Mouse (Mus musculus) bone marrow, adult 2 months (tissue): ENCODE measurements around the gene Capg.

Experiments
- CTCF ChIP-seq: fragments of 200-500 bp; IDR thresholded peaks from 2 replicates; pipeline ENCODE4 v1.5.1; 2011; ENCODE audit warnings: low read length, control low read depth; ENCODE audit not compliant: control insufficient read depth, insufficient read depth
- POLR2A ChIP-seq: fragments of 200-500 bp; IDR thresholded peaks from 2 replicates; pipeline ENCODE4 v1.6.1; 2011; ENCODE audit warnings: low read depth, mild to moderate bottlenecking, control low read depth, low read length, borderline replicate concordance; ENCODE audit not compliant: control insufficient read depth

- no peak for TF ChIP-seq CTCF
- TF ChIP-seq POLR2A = no peak
These were observed 33.3 kb upstream of the Capg start for GRCm38 (mm10) chr6:72510686-72511421.
